Mouse (Mus musculus) kidney, adult 11 months (tissue): ENCODE results near the gene Cep104.

Experiments
- DNase-seq: peaks from one replicate; pipeline ENCODE4 v3.0.0; 2022

The Cep104 gene

GRCm38 (mm10) chr4:154005488-154005887, 30.5 kb downstream of the Cep104 start:
- no peak for DNase-seq

GRCm38 (mm10) chr4:154006264-154006663, 31.3 kb downstream of the Cep104 start:
- DNase-seq: no peak

DNA sequence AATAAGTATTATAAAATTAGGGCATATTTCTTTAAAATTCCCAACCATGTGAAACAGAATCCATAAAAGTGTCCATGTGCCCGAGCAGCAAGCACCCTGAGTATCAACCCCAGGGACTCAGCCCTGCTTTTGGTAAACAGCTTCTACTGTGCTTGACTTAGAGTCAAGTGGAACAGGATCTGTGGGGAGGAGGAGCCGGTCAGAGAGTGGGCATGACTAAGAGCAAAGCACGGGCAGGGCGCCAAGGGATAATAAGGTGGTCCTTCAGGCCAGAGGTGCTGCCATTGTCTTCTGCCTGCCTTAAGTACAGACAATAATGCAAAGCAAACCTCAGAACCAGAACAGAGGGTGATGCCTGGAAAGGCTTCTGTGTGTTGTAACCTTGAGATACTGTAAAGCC, 32.8 kb downstream of the Cep104 start:
- DNase-seq: no peak

DNA sequence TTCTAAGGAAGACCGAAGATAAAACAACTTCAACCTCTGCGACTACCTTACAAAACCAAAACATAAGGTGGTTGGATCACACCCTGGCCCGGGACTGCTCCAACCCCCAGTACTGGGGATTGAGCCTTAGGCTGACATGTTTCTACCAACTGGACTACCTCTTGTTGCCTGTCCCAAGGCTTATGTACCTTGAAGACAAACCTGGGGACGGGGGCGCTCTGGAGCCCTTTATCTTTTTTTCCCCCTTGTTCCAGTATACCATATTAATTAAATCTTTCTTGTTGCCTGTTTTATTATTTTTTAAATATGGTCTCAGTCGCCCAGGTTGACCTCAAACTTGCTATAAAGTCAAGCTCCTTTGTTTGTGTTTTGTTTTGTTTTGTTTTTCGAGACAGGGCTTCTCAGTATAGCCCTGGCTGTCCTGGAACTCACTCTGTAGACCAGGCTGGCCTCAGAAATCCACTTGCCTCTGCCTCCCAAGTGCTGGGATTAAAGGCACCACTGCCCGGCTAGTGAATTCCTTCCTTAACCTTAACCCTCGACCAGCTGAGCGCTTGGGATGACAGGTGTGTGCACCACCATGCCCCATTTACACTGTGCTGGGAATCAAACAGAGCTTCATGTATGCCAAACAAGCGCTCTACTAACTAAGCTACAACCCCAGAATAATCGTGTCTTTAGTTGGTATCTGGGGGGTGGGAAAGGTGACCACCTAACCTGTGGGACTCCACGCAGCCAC, 36.1 kb downstream of the Cep104 start:
- DNase-seq: no peak

GRCm38 (mm10) chr4:154011646-154012089, 36.7 kb downstream of the Cep104 start, which contains the start of gene Lrrc47:
Gene Lrrc47, plus strand, starts transcription at chr4:154011731.
- DNase-seq: peak; percentile 77

DNA sequence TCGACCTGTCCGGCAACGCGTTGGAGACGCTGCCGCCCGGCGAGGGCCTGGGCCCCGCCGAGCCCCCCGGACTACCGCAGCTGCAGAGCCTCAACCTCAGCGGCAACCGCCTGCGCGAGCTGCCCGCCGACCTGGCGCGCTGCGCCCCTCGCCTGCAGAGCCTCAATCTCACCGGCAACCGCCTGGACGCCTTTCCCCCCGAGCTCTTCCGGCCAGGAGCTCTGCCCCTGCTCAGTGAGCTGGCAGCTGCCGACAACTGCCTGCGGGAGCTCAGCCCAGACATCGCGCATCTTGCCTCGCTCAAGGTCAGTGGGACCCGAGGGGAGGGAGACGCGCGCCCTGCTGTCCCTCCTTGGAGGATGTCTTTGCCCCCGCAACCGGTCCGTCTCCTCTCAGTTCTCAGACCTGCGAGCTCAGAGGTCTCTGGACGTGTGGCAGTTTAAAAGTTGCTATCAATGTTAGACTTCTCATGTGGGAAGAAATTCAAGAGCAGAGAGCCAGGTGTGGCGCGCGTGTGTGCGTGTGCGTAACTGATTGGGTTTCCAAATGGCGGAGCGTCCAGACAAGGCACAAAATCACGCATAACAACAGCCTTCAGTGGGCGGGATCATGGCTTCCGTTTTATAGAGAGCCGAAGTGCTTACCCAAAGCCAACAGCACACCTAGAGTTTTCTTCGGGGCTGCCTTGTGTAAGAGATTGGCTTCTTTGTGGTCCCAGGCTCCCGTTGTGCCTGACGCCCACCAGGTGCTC, 37.3 kb downstream of the Cep104 start:
- DNase-seq: no peak

- DNase-seq: peak; percentile 43
Measured at GRCm38 (mm10) chr4:154015476-154015875, 40.5 kb downstream of the Cep104 start.

DNA sequence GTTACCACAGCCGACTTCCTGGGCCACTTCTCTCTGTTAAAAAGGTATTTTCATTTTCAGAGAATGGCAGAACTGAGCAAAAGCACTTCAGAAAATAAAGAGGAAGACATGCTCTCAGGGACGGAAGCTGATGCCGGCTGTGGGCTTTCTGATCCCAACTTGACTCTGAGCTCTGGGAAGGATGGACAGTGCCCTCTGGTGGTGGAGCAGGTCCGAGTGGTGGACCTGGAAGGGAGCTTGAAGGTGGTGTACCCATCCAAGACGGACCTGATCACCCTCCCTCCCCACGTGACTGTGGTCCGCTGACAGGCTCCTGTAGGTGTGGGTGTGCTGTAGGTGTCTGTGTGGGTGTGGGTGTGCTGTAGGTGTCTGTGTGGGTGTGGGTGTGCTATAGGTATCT, 44.6 kb downstream of the Cep104 start:
- DNase-seq: peak; percentile 86

DNA sequence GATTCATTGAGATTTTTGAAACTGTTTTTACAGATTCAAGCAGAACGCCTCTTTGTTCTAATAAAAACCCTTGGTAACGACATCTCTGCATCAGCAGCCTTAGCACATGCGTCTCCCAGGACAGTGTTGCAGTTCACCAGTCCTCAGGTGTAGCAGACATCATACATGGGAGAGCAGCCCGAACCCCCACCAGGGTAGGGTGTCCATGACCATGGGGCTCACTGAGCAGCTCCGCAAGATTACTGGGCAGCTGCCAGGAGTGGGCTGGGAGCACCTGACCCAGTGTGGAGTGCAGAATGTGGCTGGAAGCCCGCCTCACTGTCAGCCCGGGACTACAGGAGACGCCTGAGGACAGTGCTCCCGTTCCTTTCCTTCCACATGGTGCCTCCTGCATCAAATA, 46.4 kb downstream of the Cep104 start:
- peak; percentile 70 for DNase-seq

DNA sequence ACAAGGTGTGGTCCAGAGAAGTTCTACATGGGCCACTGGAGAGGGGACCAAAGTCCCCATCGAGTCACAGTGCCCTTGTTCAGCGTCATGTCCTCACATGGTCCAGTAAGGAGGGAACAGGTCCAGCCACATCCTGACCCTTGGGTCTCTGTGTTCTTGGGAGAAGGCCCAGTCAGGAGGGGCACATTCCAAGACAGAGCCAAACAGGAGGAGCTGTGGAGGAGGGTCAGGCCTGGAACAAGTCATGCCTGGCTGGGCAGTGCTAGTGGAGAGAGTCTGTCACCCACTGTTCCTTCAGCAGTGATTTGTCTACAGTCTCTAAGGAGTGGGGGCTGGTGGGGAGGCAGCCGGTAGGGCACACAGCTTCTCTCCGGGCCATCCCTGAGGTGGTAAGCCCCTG, 47.4 kb downstream of the Cep104 start:
- DNase-seq: peak; percentile 95

DNA sequence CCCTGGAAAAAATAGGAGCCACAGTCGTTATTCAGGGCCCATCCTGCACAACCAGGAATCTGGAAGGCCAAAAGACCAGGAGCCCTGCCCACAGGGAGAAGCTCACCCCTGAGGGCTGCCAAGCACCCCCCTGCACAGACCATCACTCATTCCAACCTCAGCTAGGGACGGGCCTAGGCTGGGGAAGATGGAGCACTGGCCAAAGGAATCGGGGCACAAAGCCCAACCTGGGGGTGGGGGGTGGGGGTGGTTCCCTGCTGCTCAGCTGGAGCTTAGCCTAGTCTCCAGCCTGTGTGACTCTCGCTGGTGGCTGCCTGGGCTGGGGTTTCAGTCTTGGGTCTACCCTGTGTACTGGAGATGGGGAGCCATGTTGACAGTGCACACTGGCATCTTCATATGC, 47.9 kb downstream of the Cep104 start:
- no peak for DNase-seq

DNA sequence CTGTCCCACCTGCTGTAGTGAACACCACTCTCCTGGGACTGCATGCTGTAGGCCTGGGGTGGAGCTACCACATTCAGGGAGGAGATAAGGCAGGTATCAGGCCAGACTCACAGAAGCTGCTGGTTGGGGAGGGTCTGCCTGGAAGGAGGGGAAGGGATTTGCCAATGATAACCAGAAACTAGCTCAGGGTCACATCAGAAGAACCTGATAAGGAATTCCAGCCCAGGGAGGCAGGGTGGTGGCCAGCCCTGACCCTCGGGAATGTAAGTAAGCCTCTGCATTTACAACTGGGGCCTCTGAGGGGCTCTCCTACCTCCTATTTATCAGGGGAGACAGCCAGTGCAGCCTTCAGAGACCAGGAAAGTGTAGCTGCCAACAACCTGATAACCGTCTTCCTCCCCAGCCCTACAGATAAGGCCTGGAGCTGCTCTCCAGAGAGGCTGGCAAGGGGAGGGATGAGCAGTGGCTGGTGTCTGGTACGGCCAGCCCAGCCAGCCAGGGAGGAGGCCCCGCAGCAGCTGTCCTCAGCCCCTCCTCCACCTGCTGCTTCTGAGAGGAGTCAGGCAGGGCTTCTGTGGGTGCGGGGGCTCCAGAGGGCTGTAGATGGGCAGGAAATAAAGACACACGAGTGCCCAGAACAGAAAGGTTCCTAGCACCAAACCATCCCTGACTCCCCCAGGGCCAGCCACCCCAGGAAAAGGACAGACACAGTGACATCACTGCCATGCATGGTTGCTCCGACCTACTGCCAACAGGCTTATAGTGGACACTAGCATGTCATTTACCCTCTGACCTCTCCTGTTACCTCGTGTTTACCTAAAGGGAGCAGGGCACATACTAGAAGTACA, 49.0 kb downstream of the Cep104 start:
- DNase-seq: peak; percentile 68

- peak; percentile 51 for DNase-seq
Measured at GRCm38 (mm10) chr4:154024729-154025521, 49.9 kb downstream of the Cep104 start.

- peak; percentile 97 for DNase-seq
Measured at GRCm38 (mm10) chr4:154025641-154026440, 50.8 kb downstream of the Cep104 start, which contains the start of gene Smim1. Gene Smim1, minus strand, starts transcription at chr4:154026230.

- DNase-seq: no peak
Measured at GRCm38 (mm10) chr4:154026441-154026761, 51.4 kb downstream of the Cep104 start.

DNA sequence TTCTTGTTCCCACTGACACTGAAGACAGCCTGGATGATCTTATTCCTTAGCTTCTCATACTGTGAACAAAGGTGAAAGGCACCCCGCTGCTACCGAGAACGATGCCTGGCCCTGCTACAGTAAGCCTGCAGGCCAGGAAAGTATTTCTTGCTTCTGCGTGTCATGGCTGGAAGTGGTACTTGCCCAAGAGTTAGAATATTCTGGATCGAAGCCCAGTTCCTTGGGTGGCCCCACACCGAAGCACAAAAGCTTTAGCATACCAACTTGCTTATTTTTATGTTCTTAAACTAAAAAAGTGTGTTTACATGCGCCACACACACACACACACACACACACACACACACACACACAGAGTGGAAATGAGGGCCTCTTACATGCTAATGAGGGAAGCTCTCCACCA, 53.1 kb downstream of the Cep104 start:
- no peak for DNase-seq

DNA sequence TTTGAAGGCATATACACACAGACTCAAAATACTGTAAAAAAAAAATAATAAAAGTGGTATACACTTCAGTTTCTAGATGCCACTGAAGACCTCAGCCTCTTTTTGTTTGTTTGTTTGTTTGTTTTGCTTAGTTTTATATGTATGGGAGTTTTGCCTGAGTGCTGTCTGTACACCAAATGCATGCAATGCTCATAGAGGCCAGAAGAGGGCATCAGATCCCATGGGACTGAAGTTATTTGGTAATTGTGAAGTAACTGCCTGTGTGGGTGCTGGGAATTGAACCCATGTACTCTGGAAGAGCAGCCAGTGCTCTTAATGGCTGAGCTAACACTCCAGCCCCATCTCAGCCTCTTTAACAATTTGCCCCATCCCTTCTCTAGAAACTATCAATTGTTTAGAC, 53.7 kb downstream of the Cep104 start:
- no peak for DNase-seq

DNA sequence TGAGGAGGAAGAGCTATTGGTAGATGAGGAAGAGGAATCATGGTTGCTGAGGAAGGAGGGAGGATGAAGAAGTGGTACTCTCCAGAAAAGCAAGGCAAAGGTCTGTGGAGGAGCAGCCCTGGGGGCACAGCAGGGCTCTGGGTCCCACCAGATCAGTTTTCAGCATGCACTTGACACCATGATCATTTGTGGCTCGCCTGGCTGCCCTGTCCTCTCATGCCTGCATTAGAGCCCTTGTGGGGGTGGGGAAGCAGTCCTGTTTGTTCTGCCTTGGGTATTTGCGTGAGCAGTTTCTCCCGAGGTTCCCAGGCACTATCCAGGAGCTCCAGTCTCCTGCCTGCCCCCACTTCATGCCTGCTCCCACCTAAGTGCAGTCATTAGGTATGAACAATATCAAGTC, 62.1 kb downstream of the Cep104 start:
- no peak for DNase-seq

GRCm38 (mm10) chr4:154042577-154042976, 67.6 kb downstream of the Cep104 start, which contains the start of gene Ccdc27:
Gene Ccdc27, minus strand, starts transcription at chr4:154042677.
- no peak for DNase-seq

GRCm38 (mm10) chr4:154045837-154046236, 70.8 kb downstream of the Cep104 start:
- DNase-seq: no peak

DNA sequence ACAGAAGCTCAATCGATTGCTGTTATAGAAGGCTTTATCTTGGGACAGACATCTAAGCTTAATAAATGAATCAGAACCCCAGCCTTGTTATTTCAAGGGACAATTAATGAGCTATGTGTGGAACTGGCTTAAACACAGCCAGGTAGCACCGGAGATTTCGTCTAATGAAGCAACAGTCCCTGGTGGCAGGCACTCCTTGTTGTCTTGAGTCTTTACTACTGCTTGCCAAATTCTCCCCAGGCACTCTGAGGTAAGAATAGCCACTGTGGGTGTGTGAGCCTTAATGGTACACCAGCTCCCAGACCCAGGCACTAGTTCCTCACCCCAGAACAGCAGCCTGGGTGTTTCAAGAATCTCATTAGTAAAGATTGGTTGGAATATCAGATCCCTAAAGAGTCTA, 76.4 kb downstream of the Cep104 start:
- no peak for DNase-seq

DNA sequence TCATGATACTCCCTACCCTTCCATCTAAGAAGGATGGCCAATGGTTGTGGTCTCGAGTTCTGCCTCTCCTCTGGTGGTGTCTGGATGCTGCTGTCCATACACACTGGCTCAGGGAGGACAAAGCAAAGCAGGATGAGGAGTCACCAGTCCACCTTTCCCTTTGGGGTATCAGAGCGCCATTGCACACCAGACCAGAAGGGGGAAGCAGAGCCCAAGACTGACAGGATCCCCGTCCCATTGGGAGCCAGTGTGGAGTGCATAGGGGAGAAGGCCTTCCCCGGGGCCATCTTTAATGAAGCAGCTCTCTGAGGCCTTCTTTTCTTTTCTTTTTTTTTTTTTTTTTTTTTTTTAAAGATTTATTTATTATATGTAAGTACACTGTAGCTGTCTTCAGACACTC, 78.1 kb downstream of the Cep104 start:
- no peak for DNase-seq
